ENCODE assay signal across 7 mouse cellular contexts in the genomic region with DNA sequence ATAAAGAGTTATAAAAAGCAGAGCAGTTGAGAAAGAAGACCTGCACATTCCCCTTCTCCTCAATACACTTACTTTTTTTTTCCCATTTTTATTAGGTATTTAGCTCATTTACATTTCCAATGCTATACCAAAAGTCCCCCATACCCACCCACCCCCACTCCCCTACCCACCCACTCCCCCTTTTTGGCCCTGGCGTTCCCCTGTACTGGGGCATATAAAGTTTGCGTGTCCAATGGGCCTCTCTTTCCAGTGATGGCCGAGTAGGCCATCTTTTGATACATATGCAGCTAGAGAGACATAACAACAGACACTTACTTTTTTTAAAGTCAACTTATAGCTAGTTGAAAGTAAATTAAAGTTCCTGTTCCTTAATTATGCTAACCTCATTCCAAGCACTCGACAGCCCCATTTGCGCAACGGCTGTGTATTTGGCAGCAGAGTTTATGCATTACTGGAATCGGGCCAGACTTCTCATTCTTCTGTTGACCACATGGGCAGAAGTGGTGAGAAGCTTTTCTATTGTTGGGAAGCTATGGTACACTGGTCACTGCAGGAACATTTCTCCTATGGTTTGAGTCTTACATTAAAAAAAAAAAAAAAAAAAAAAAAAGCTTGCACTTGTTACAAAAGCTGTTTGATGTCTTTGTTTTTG.
A peak's percentile ranks its signal among the peaks of the same experiment; 100 is the strongest.
DNase-seq lines count a peak whose midpoint lies in the region; ATAC-seq lines count a peak whose summit lies in the region.
"Not testable (repeated sequence)": the region's sequence is repeated elsewhere in the genome, so short reads cannot be mapped to it uniquely, and the experiment has no call there.

No protein-coding gene starts in this region.

- DNase-seq in adrenal gland, postnatal 25 days: peak; percentile 14
- peak; percentile 77 for DNase-seq in forebrain, embryonic 14.5 days (ENCODE audit: low spot score)
- DNase-seq in kidney, adult 18-20 months: peak; percentile 47
- DNase-seq in left cerebral cortex, postnatal 25 days (ENCODE audit: low spot score in 2 of 2): peak; percentile 1 to 4
- peak; percentile 64 for DNase-seq in lung, postnatal 25 days (ENCODE audit: low spot score)
- peak; percentile 11 for DNase-seq in ovary, postnatal 36 days (ENCODE audit: low spot score)

- intact Hi-C loops in left cerebral cortex, postnatal 25 days (cut with DNase I): not testable (repeated sequence)

- not testable (repeated sequence) for H3K9ac ChIP-seq in forebrain, embryonic 14.5 days (ENCODE audit: low read length); heart, embryonic 15.5 days

- WGBS in forebrain, embryonic 14.5 days: 48% methylated on average over 5 of the region's 7 CpGs
- 57% methylated on average over 6 of the region's 7 CpGs for WGBS in heart, embryonic 15.5 days

- not testable (repeated sequence) for H3K27ac ChIP-seq in forebrain, embryonic 14.5 days (ENCODE audit: low read depth, low read length); heart, embryonic 15.5 days

- H3K9me3 ChIP-seq in forebrain, embryonic 14.5 days (replicated peaks; ENCODE audit: control insufficient read depth, low read length); heart, embryonic 15.5 days (replicated peaks): not testable (repeated sequence)

- H3K27me3 ChIP-seq in forebrain, embryonic 14.5 days (replicated peaks; ENCODE audit: control insufficient read depth, insufficient read depth, low read length); heart, embryonic 15.5 days: not testable (repeated sequence)

- H3K36me3 ChIP-seq in forebrain, embryonic 14.5 days (ENCODE audit: control insufficient read depth, insufficient read depth, low read length); heart, embryonic 15.5 days: not testable (repeated sequence)

- H3K4me1 ChIP-seq in forebrain, embryonic 14.5 days (ENCODE audit: control insufficient read depth, insufficient read depth, low read length); heart, embryonic 15.5 days (replicated peaks): not testable (repeated sequence)

- ATAC-seq in forebrain, embryonic 14.5 days: peak; percentile 88
- peak; percentile 69; the same call in 1 of the 2 replicates for ATAC-seq in heart, embryonic 15.5 days (replicated peaks; ENCODE audit: insufficient number of reproducible peaks, insufficient read depth, low FRiP score, low read depth)

- not testable (repeated sequence) for H3K4me3 ChIP-seq in forebrain, embryonic 14.5 days (ENCODE audit: low read depth, low read length); heart, embryonic 15.5 days

- H3K4me2 ChIP-seq in forebrain, embryonic 14.5 days (ENCODE audit: low read length); heart, embryonic 15.5 days: not testable (repeated sequence)

Comparison
In these comparisons a context has a peak if more than half of its experiments do, and no peak if none do; other contexts are left out.
1. DNase-seq: peak in every context shown above with its lines; median percentile 77 in forebrain, embryonic 14.5 days; 64 in lung, postnatal 25 days; 47 in kidney, adult 18-20 months; 14 in adrenal gland, postnatal 25 days; 11 in ovary, postnatal 36 days; 2 in left cerebral cortex, postnatal 25 days.